Mouse (Mus musculus): ENCODE measurements around the gene Hhatl.

The Hhatl gene

DNA sequence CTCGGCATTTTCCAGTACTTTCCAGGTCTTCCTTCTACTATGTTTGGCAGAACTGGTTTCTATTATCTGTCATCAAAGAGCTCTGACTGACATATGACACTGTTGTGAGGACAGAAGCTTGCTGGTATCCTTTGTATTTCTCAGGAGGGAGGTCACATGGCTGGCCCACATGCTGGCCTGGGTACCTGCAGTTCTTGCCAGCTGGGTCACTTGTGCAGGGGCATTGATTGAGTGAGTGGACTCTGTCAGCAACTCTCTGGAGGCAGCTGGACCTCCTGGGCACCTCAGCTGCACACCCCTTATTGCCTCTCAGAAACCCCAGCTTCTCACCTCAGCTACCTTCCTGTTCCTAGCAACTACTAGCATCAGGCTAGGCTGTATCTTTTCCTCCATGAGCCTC lies 15.2 kb upstream of the Hhatl start:
- no peak for DNase-seq (ENCODE audit: low spot score in 2 of 2)

DNA sequence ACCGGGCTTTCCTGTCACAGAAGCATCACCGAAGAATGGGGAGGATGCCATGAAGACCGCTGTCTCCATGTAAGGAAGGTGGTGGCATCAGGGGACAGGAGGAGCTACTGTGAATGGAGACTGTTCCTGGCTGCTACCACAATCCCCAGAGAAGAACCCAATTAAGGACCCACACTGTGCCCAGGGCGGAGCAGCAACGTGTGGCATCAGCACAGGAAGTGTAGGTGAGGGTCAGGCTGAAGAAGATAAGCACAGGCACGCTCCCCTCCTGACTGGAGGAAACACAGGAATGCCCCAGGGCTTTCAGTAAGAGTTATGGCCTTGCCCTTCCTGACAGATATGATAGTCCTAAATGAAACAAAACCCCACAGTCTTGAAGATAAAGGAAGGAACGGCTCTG lies 10.4 kb upstream of the Hhatl start:
- DNase-seq (ENCODE audit: low spot score in 2 of 2), result no peak

DNA sequence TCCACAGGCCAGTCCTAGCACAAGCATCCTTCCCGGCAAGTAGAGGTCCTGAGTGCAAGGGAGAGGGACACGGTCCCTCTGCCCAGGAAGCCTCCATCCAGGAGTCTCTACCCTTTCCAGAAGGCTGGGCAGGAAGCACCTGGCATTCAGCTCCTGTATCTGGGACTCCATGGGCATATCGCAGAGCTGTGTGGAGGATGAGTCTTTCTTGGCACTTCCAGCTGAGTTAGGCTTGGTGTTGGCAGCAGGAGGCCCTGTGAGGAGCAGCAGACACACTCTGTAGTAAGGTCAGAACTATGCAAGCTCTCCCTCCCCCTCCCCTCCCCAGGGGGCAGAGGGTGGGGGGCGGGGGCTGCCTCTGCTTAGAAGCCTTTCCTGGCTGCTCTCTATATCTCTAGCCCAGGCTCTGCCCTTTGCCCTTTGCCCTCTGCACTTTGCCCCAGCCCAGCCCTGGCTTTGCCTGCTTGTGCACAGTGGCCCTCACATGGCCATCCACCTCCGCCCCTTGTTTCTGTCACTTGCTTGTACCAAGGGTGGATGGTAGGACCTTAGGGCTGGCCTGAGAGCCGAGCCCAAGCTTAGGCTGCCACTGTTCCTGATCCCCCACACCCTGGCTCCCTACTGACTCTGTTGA lies 6.7 kb upstream of the Hhatl start:
- no peak for DNase-seq (ENCODE audit: low spot score in 2 of 2)

DNA sequence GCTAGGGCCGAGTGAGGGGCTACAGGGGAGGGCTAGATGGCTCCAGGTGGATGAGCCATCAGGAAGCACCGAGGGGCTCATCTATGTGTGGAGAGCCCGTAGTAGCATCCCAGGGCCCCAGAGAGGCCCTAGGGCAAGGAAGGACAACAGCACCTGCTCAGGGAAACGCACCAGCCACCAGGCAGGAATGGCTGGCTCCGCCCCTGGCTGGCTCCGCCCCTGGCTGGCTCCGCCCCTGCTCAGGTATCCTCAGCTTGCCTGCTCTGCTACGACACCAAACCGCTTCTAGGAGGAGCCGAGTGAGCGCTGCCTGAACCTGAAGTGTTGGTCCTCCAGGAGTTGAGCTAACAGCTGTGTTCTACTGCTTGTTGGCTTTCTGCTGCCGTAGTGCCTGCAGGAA lies 5.4 kb upstream of the Hhatl start:
- DNase-seq (ENCODE audit: low spot score in 2 of 2), result no peak

DNA sequence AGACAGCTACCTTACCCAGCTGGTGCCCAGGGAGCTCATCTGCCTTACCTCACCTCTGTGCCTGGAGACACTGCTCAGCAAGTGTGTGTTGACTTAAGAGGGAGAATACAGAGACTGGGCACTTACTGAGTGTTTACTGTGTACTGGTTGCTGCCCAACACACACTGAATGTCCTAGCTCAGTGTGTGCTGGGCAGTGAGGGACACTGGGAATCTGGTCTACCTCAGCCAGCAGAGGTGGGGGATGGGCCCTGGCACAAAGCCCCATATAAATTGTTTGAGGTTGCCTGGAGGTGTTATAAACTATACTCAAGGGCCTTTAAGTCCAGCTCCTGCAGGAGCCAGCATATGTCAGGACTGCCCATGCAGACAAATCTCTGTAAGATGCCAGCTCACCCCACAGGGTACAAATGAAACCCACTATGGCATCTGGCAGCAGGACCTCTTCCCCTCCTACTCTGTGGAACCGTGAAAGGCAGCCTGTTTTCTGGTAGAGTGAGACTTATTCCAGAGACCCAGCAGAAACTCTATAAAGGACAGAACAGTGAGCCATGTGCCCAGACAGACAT lies 2.7 kb upstream of the Hhatl start:
- DNase-seq (ENCODE audit: low spot score in 2 of 2), result no peak

DNA sequence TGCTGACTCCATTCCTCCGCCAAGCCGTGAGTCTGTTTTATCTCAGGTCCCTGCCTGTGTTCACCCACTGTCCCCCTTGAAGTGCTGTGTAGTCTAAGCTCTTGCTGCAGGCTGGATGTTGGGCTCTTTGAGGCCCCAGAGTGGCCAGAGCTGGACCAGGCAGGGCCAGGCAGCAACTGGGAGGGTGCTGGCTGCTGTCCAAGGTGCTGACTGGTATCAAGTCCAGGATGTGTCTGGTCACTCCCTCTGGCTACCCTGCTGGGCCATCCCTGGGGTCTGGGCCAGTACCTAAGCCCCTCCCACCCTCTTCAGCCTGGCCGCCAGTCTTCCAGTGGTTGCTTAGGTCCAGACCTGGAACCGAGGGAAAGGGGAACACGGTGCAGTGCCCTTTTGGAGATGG lies 1.1 kb downstream of the Hhatl start:
- DNase-seq (ENCODE audit: low spot score in 2 of 2), result peak in 1 of 2 experiments; percentile 58

DNA sequence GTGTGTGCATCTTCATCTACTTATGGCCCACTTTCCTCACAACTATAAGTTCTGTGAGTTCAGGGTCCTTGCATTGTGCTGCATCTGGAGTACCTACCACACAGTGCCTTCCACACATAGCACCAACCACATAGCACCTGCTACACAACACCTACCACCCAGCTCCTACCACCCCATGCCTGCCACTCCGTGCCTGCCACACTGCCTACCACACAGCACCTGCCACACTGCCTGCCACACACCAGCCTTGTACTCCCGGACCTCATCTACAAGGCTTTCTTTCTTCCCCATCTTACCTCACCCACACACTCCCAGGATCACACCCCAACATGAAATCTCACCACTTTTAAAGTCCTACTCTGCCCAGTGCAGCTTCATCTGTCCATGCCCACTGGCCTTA lies 5.9 kb downstream of the Hhatl start:
- no peak for DNase-seq (ENCODE audit: low spot score in 2 of 2)

DNA sequence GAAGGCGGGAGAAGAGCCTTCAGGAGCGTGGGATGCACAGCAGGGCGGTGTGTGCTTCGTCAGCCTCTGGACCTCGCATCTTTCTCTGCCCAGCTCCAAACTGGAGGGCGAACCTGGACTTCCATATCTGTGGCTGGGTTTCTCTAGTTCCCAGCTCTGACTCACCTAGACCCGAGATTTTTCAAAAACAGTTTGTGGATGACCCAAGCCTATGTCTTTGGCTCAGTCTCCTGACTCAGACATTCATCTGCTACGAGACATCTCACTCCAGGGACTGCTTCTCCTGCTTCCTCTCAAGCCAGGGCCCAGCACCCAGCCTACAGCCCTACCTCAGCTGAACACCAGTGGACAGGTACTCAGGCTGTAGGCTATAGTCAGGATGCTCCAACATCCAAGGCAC lies 7.0 kb downstream of the Hhatl start:
- no peak for DNase-seq (ENCODE audit: low spot score in 2 of 2)

DNA sequence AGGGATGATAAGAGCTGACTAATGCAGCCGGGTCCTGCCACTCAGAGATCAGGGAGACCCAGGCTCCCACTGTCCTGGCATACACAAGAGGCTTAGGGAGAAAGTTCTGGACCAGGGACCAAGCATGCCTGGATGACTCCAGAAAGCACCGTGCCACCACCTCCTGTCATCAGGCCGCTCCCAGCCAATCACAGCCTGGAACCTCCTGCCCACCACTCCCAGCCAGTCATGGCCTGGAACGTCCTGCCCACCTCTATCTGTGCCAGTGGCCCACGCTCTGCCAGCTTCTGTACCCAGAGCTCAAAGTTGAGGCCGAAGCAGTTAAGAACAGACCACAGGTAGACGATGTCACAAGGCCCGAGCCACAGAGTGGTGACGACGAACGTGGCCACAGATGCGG lies 7.5 kb downstream of the Hhatl start:
- DNase-seq (ENCODE audit: low spot score in 2 of 2), result no peak

DNA sequence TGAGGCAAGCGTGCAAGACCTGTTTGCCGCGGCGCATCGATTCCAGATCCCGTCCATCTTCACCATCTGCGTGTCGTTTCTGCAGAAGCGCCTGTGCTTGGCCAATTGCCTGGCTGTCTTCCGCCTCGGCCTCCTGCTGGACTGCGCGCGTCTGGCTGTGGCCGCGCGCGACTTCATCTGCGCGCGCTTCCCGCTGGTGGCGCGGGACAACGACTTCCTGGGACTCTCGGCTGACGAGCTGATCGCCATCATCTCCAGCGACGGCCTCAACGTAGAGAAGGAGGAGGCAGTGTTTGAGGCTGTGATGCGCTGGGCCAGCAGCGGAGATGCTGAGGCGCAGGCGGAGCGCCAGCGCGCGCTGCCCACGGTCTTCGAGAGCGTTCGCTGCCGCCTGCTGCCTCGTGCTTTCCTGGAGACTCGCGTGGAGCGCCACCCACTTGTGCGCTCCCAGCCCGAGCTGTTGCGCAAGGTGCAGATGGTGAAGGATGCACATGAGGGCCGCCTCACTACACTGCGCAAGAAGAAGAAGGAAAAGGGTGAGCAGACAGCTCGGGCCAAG lies 14.2 kb downstream of the Hhatl start:
- peak; percentile 83 to 88 for DNase-seq (ENCODE audit: low spot score in 2 of 2)

DNA sequence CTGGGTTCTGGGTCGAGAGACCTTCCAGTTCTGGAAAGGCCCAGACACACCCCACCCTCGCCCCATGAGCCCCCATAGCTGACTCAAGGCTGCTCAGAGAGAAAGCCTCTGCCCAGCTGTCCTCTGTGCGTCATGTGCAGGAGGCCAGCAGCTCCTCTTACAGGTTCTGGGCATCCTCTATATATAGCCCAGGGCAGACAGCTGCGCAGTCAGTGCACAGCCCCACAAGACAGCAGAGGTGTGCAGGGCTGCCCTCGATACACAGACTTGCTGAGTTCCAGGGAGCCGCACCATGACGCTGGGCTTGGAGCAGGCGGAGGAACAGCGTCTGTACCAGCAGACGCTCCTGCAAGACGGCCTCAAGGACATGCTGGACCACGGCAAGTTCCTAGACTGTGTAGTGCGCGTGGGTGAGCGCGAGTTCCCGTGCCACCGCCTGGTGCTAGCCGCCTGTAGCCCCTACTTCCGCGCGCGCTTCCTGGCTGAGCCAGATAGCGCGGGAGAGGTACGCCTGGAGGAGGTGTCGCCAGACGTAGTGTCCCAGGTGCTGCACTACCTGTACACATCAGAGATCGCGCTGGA lies 14.7 kb downstream of the Hhatl start, which contains the start of gene Klhl40:
Gene Klhl40, plus strand, starts transcription at position 124 of the 582 bp plus-strand sequence.
- DNase-seq (ENCODE audit: low spot score in 2 of 2), result peak in 1 of 2 experiments; percentile 55

DNA sequence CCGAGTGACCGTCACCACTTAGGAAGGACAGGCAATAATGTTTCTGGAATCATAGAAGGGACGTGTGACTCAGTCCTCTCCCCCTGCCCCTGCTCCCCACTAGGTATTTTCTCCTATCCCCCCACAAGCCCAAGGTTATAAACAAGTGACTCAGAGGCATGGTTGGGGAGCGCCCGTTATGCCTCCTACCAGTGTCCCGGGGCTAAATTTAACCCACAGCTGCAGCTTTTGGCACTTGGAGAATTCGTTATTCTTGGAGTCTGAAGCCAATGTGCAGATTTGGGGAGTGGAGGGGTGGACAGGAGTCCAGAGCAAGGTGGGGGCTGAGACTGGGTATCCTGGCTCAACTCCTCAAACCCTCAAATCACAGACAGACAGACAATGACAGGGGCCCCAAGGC lies 15.8 kb downstream of the Hhatl start:
- DNase-seq (ENCODE audit: low spot score in 2 of 2), result no peak

DNA sequence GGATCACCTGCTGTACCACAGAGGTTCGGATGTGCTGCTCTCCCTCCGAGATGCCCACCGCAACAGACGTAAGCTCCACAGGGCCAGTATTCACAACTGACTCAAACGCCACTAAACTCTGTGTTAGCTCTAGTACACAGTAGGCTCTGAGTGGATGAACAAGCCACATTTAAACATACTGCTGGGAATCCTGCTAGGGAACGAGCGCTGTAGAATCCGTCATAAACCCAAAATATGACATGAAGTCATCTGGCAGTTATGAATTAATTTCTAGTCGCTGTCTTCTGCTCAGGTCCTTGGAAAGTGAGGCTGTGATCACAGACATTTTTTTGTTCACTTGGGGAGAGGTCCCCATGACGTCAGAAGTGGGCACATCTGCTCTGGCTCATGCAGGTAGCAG lies 16.4 kb downstream of the Hhatl start:
- DNase-seq (ENCODE audit: low spot score in 2 of 2), result no peak

DNA sequence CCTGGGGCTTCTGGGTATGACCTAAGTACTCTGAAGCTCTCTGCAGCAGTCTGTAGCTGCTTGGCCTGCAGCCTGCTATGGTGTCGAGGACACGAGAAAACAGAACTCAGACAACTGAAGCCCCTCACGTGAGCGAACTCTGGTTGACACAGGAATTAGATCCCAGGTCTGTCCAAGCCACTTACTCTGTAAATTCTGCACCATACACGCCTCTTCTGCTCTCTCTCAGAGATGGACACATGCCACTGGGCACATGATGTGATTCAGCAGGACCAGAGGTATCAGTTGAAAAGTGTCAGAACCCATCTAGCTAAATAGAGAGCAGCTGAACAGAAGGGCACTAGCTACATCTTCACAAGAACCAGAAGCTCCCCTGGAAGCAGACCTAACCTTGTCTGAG lies 19.9 kb downstream of the Hhatl start:
- no peak for DNase-seq (ENCODE audit: low spot score in 2 of 2)

DNA sequence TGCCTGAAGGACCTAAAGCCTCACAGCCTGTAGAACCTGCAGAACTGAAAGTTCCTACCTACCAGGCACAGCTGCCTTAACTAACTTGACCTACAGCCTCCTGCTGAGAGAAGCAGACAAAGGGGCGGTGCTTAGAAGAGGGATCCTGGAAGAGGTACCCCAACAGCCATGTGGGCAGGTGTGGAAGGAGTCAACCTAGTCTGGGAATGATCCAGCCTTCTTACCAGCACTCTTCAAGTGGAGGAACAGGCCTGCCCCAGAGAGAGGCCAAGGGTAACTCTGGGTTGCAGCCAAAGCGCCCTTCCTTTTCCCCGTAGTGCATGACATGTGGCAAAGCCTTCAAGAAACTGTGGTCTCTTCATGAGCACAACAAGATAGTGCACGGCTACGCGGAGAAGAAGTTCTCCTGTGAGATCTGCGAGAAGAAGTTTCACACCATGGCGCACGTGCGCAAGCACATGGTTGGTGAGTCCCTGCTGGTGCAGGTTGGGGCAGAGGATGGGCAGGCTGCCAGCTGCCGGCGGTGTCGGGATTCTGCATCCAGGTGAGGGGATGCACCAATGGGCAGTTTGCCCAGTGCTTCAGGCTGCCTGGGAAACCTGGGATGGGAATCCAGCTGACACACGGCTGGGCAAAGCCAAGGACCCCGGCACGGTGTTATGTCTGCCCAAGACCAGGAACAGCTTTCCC lies 27.0 kb downstream of the Hhatl start:
- DNase-seq (ENCODE audit: low spot score in 2 of 2), result peak in 1 of 2 experiments; percentile 50

DNA sequence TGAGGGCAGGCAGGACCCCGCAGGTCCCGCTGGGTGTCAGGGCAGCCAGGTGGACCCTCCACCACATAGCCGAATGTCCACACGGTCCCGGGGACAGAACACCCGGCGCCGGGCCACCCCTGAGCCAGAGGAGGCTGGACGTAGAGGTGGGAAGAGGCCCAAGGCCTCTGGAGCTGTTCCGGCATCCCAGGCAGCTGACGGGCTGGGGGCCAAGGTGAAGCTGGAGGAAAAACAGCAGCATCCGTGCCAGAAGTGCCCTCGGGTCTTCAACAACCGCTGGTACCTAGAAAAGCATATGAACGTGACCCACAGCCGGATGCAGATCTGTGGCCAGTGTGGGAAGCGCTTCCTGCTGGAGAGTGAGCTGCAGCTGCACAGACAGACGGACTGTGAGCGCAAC lies 28.6 kb downstream of the Hhatl start:
- peak in 1 of 2 experiments; percentile 64 for DNase-seq (ENCODE audit: low spot score in 2 of 2)

DNA sequence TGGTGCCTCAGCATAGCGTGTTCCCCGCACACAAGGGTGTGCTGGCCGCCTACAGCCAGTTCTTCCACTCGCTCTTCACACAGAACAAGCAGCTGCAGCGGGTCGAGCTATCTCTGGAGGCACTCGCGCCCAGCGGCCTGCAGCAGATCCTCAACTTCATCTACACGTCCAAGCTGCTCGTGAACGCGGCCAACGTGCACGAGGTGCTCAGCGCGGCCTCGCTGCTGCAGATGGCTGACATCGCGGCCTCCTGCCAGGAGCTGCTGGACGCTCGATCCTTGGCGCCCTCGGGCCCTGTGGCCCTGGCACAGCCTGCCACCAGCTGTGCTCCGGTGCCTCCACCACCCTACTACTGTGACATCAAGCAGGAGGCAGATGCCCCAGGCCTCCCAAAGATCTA lies 29.5 kb downstream of the Hhatl start:
- DNase-seq (ENCODE audit: low spot score in 2 of 2), result peak in 1 of 2 experiments; percentile 48

DNA sequence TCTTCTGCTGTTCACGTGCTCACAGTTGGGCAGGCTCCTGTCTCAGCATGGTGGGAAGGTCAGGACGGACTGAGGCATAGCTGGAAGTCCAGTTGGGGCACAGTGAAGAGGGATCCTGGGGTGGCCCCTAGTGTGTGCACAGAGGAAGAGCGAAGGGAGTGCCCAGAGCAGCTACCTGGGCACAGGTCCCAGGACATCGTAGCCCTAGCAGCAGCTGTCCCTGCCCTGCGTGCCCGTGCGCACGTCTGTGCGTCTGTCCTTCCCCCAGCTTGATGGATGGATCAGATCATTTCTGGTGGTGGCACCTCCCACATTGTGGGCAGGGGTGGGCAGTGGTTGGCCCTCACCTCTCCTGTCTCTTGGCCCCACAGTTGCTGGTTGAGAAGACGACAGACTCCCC lies 30.1 kb downstream of the Hhatl start:
- peak in 1 of 2 experiments; percentile 34 for DNase-seq (ENCODE audit: low spot score in 2 of 2)

DNA sequence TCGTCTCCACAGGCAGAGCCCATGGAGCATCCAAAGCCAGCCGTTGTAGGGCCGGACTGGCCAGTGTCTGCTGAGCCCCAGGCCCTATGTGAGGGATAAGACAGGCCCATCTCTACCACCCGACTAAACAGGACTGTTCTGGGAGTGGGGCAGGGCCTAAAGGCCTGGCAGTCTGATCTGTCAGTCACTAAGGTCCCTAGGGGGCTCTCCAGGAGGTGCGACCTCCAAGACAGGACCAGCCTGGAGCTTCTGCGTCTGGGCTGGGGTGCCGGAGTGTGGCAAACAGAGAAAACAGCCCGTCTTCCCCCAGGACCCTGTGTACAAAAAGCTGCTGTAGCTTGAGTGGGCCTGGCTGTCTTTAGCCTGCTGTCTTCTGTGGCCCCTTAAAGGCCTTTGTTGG lies 30.5 kb downstream of the Hhatl start:
- DNase-seq (ENCODE audit: low spot score in 2 of 2), result peak in 1 of 2 experiments; percentile 37

DNA sequence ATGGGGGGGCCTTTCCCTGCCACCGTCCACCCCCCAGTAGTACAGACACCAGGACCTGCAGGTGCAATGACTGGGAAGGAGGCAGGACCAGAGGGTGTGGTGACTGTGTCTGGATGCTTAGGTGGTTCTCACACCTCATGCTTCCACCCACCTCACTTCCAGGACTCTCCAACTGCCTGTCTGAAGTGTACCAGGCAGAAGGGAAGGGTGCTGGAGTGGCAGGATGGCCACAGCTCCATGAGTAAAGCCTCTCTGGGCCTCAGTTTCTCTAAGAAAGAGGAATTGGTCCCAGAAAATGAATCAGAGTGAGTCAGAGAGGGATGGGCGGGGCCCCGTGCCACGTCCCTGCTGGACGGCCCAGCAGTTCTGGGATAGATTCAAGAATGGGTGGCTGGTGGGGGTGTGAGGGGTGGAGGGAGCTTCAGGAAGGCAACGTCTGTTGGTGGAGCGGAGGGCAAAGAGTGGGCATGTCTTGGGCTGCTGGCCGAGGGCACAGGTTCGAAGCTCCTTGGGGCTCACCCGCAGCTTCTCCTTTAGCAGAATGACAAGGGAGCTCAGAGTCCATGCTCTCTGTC lies 31.1 kb downstream of the Hhatl start:
- peak in 1 of 2 experiments; percentile 29 for DNase-seq (ENCODE audit: low spot score in 2 of 2)

DNA sequence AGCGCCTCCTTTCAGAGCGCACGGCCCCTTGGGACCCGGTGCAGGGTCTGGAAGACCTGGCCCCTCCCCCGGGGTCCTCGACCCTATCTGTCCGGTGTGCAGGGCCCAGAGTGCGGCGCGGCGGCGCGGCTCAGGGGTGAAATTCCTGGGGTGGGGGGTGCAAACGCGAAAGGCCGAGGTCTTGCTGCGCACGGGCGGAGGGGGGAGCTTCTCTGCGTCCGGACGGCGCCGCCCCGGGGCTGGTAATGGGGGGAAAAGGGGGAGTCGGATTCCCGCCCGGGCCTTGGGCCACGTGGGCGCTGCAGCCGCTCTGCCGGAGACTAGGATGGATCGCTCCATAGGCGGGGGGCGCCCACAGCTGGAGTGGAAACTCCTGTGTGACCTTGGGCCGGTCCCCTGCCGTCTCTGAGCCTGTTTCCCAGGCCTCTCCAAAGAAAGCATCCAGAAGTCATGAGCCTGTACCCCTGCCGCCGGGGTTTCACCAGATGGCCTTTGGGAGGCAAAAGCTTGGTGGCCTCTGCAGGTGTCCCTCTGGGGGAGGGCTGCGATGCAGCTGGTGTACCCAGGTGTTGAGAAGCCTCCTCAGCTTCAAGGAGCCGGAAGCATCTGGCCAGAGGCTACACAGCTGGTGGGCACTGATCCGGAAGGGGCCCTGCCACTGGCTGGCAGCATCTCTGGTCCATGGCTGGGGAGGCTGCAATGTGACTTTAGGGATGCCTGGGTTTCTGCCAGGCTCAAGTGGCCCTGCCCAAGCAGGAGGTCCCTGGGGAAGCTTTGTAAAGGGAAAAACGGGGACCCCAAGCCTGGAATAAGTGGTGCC lies 31.8 kb downstream of the Hhatl start:
- peak; percentile 77 to 78 for DNase-seq (ENCODE audit: low spot score in 2 of 2)
